Comparison of ENCODE assay signal across 24 mouse cellular contexts in genomic region chr11:87704289-87704688, GRCm38 (mm10). TPM values are rescaled to one million over a fixed set of nuclear protein-coding genes. Genes with fewer than 3 reads are reported as not detected.
A peak's percentile ranks its signal among the peaks of the same experiment; 100 is the strongest.
DNase-seq lines count a peak whose midpoint lies in the region; ATAC-seq and TF ChIP-seq lines count a peak whose summit lies in the region.
"Had no signal": no experiment of that assay in that cellular context is flagged by ENCODE, and none has a peak within 500 bp of the region (broad histone marks: within the 10 kb centered on the region; RNA-seq: fewer than 3 reads in every experiment).

No protein-coding gene starts in this region.

- TF ChIP-seq POLR2A in liver, adult 2 months (IDR thresholded peaks at IDR 0.05; ENCODE audit: extremely low read depth, insufficient read depth, low read length): no peak

- DNase-seq in liver, adult 2 months (ENCODE audit: extremely low read depth, low read depth, low spot score): peak; percentile 94
- no peak for DNase-seq in liver
- DNase-seq in liver, embryonic 13.5 days: no peak
- peak; percentile 81 for DNase-seq in yolk sac, embryonic 10.5 days (ENCODE audit: low spot score)
- DNase-seq in heart, postnatal 10 days: no peak
- DNase-seq in forebrain, embryonic 11.5 days (ENCODE audit: low spot score): no peak
- DNase-seq in frontal cortex, postnatal 14 days (ENCODE audit: low spot score in 2 of 2): no peak
- DNase-seq: adrenal gland, postnatal 14 days; cerebellum, adult 18-20 months; gastrocnemius, postnatal 25 days; heart, postnatal 4 days; right cerebral cortex, postnatal 4 days; thymus, adult 2 months had no signal

- no peak overlapping the region for H3K4me2 ChIP-seq in kidney, embryonic 16.5 days (replicated peaks; ENCODE audit: low read depth, low read length)
- peak overlapping the region; percentile 33 for H3K4me2 ChIP-seq in liver, embryonic 13.5 days
- H3K4me2 ChIP-seq in forebrain, embryonic 11.5 days (ENCODE audit: low read depth, low read length, severe bottlenecking): no peak overlapping the region
- H3K4me2 ChIP-seq: embryonic facial prominence, embryonic 15.5 days; heart, embryonic 12.5 days; lung, embryonic 15.5 days; midbrain, embryonic 13.5 days; neural tube, embryonic 15.5 days had no signal

- no peak overlapping the region for H3K4me3 ChIP-seq in liver, adult 2 months (ENCODE audit: insufficient read depth, low read depth, low read length)
- H3K4me3 ChIP-seq in kidney, embryonic 16.5 days (ENCODE audit: low read length): no peak overlapping the region
- H3K4me3 ChIP-seq in liver, embryonic 13.5 days (replicated peaks): no peak overlapping the region
- no peak overlapping the region for H3K4me3 ChIP-seq in forebrain, embryonic 11.5 days (ENCODE audit: low read depth, low read length)
- H3K4me3 ChIP-seq: embryonic facial prominence, embryonic 15.5 days; forebrain, embryonic 10.5 days; heart, embryonic 12.5 days; layer of hippocampus, adult 2 months; left cerebral cortex, adult 2 months; lung, embryonic 15.5 days; midbrain, embryonic 13.5 days; myocyte; neural tube, embryonic 15.5 days had no signal

- 28% methylated on average over 9 of the region's 9 CpGs for WGBS in liver, adult 2 months
- WGBS in kidney, embryonic 16.5 days: 68% methylated on average over 9 of the region's 9 CpGs
- WGBS in liver, embryonic 13.5 days (ENCODE audit: insufficient replicate concordance): 74% methylated on average over 9 of the region's 9 CpGs
- WGBS in forebrain, embryonic 11.5 days: 92% methylated on average over 9 of the region's 9 CpGs

- H3K36me3 ChIP-seq in liver, adult 2 months (ENCODE audit: control insufficient read depth, insufficient read depth, low read length): no peaks in the 10 kb centered on the region
- no peaks in the 10 kb centered on the region for H3K36me3 ChIP-seq in kidney, embryonic 16.5 days (ENCODE audit: insufficient read depth, low read length)
- H3K36me3 ChIP-seq in liver, embryonic 13.5 days: no peaks in the 10 kb centered on the region
- no peaks in the 10 kb centered on the region for H3K36me3 ChIP-seq in forebrain, embryonic 11.5 days (ENCODE audit: control insufficient read depth, insufficient read depth, low read length)
- H3K36me3 ChIP-seq: embryonic facial prominence, embryonic 15.5 days; forebrain, embryonic 10.5 days; heart, embryonic 12.5 days; lung, embryonic 15.5 days; midbrain, embryonic 13.5 days; neural tube, embryonic 15.5 days had no signal

- 0 out of 2 replicates have a peak, but pooled peaks have one; percentile 51 for ATAC-seq in kidney, embryonic 16.5 days (ENCODE audit: low FRiP score, low TSS enrichment)
- ATAC-seq in liver, embryonic 13.5 days (ENCODE audit: low read depth): no peak
- ATAC-seq in forebrain, embryonic 11.5 days (replicated peaks; ENCODE audit: low FRiP score): no peak
- ATAC-seq: midbrain, embryonic 13.5 days had no signal

- H3K9ac ChIP-seq in liver, adult 2 months (ENCODE audit: low read depth, low read length): peak overlapping the region; percentile 33; the same call in 1 of the 2 replicates
- no peak overlapping the region for H3K9ac ChIP-seq in kidney, embryonic 16.5 days (replicated peaks; ENCODE audit: low read length)
- peak overlapping the region; percentile 50; the same call in 1 of the 2 replicates for H3K9ac ChIP-seq in liver, embryonic 13.5 days
- H3K9ac ChIP-seq in forebrain, embryonic 11.5 days (ENCODE audit: low read length): no peak overlapping the region
- H3K9ac ChIP-seq: embryonic facial prominence, embryonic 15.5 days; heart, embryonic 12.5 days; lung, embryonic 15.5 days; midbrain, embryonic 13.5 days; neural tube, embryonic 15.5 days had no signal

- no peak for TF ChIP-seq CTCF in liver, adult 2 months (IDR thresholded peaks at IDR 0.05; ENCODE audit: low read depth, low read length)

- peaks cover 19% of the 10 kb centered on the region; the same call in 1 of the 2 replicates for H3K79me2 ChIP-seq in liver, adult 2 months (ENCODE audit: control insufficient read depth, insufficient read depth, low read length)

- H3K4me1 ChIP-seq in liver, adult 2 months (ENCODE audit: control insufficient read depth, insufficient read depth, low read length): peaks cover 37% of the 10 kb centered on the region
- H3K4me1 ChIP-seq in kidney, embryonic 16.5 days (ENCODE audit: insufficient read depth, low read length): peaks cover 4% of the 10 kb centered on the region; the same call in 1 of the 2 replicates
- H3K4me1 ChIP-seq in liver, embryonic 13.5 days (replicated peaks): peaks cover 95% of the 10 kb centered on the region
- no peaks in the 10 kb centered on the region for H3K4me1 ChIP-seq in forebrain, embryonic 11.5 days (replicated peaks; ENCODE audit: control insufficient read depth, insufficient read depth, low read length)
- H3K4me1 ChIP-seq: heart, embryonic 12.5 days; midbrain, embryonic 13.5 days; neural tube, embryonic 15.5 days had no signal

- no peaks in the 10 kb centered on the region for H3K27me3 ChIP-seq in liver, adult 2 months (ENCODE audit: control insufficient read depth, insufficient read depth, low read length)
- H3K27me3 ChIP-seq in kidney, embryonic 16.5 days (ENCODE audit: insufficient read depth, low read length): no peaks in the 10 kb centered on the region
- H3K27me3 ChIP-seq in liver, embryonic 13.5 days: no peaks in the 10 kb centered on the region
- no peaks in the 10 kb centered on the region for H3K27me3 ChIP-seq in forebrain, embryonic 11.5 days (ENCODE audit: control insufficient read depth, insufficient read depth, low read length)
- H3K27me3 ChIP-seq: embryonic facial prominence, embryonic 15.5 days; lung, embryonic 15.5 days; neural tube, embryonic 15.5 days had no signal

- intact Hi-C loops in heart, postnatal 10 days (cut with DNase I): no loop called here

- peak overlapping the region; percentile 64 for H3K27ac ChIP-seq in liver, adult 2 months (replicated peaks; ENCODE audit: insufficient read depth, low read depth, low read length)
- H3K27ac ChIP-seq in kidney, embryonic 16.5 days (ENCODE audit: low read length): 0 out of 2 replicates have a peak overlapping the region, but pooled peaks have one; percentile 52
- H3K27ac ChIP-seq in liver, embryonic 13.5 days: peak overlapping the region; percentile 76
- no peak overlapping the region for H3K27ac ChIP-seq in forebrain, embryonic 11.5 days (ENCODE audit: low read depth, low read length)
- H3K27ac ChIP-seq: embryonic facial prominence, embryonic 15.5 days; forebrain, embryonic 10.5 days; layer of hippocampus, adult 2 months; left cerebral cortex, adult 2 months; lung, embryonic 15.5 days; midbrain, embryonic 13.5 days; neural tube, embryonic 15.5 days had no signal

- no peaks in the 10 kb centered on the region for H3K9me3 ChIP-seq in kidney, embryonic 16.5 days (ENCODE audit: low read length)
- H3K9me3 ChIP-seq in liver, embryonic 13.5 days (replicated peaks): no peaks in the 10 kb centered on the region
- no peaks in the 10 kb centered on the region for H3K9me3 ChIP-seq in forebrain, embryonic 11.5 days (ENCODE audit: control insufficient read depth, low read length)
- H3K9me3 ChIP-seq: embryonic facial prominence, embryonic 15.5 days; forebrain, embryonic 10.5 days; heart, embryonic 12.5 days; lung, embryonic 15.5 days; midbrain, embryonic 13.5 days; neural tube, embryonic 15.5 days had no signal

RNA-seq across cellular contexts. Expression of gene Supt4a, which starts 33.1 kb away (rescaled TPM):
- total RNA-seq in liver, adult 2 months (2014; rRNA removed): 59.9 and 63.8 TPM in 2 replicates
- 41.9 and 46.5 TPM in 2 replicates for polyA plus RNA-seq in liver, adult 2 months (2012; rRNA removed)
- polyA plus RNA-seq in kidney, embryonic 16.5 days (2015; fragmentation: Nextera tagmentation; extraction: Ambion mirVana): 156 and 161 TPM in 2 replicates
- 219 and 233 TPM in 2 replicates for polyA plus RNA-seq in liver, embryonic 13.5 days (2015; fragmentation: Nextera tagmentation; extraction: Ambion mirVana)
- total RNA-seq in heart, postnatal 10 days (2021): 10 to 100 TPM; 50.5 to 56.9 TPM
- 132 and 133 TPM in 2 replicates for polyA plus RNA-seq in forebrain, embryonic 11.5 days (2014; fragmentation: Nextera tagmentation; extraction: Ambion mirVana)

RNA-seq across cellular contexts. Expression of gene Rnf43, which starts 41.8 kb away (rescaled TPM):
- total RNA-seq in liver, adult 2 months (2014; rRNA removed): 13.2 and 14.1 TPM in 2 replicates
- polyA plus RNA-seq in liver, adult 2 months (2012; rRNA removed): 19.3 and 19.5 TPM in 2 replicates
- 7.2 and 8.0 TPM in 2 replicates for polyA plus RNA-seq in kidney, embryonic 16.5 days (2015; fragmentation: Nextera tagmentation; extraction: Ambion mirVana)
- 3.8 and 5.5 TPM in 2 replicates for polyA plus RNA-seq in liver, embryonic 13.5 days (2015; fragmentation: Nextera tagmentation; extraction: Ambion mirVana)
- total RNA-seq in heart, postnatal 10 days (2021): under 1 TPM; 0.34 to 0.40 TPM
- polyA plus RNA-seq in forebrain, embryonic 11.5 days (2014; fragmentation: Nextera tagmentation; extraction: Ambion mirVana): 1.5 and 1.9 TPM in 2 replicates
- polyA plus RNA-seq: C2C12, myocyte had no signal

RNA-seq across cellular contexts. Expression of gene Tspoap1, which starts 56.1 kb away (rescaled TPM):
- 0.09 and 1.1 TPM in 2 replicates for total RNA-seq in liver, adult 2 months (2014; rRNA removed)
- 0.26 and 0.37 TPM in 2 replicates for polyA plus RNA-seq in liver, adult 2 months (2012; rRNA removed)
- 4.7 and 5.6 TPM in 2 replicates for polyA plus RNA-seq in kidney, embryonic 16.5 days (2015; fragmentation: Nextera tagmentation; extraction: Ambion mirVana)
- polyA plus RNA-seq in liver, embryonic 13.5 days (2015; fragmentation: Nextera tagmentation; extraction: Ambion mirVana): 2.7 and 3.1 TPM in 2 replicates
- total RNA-seq in heart, postnatal 10 days (2021): under 1 TPM; 0.15 to 0.31 TPM
- 18.8 and 19.9 TPM in 2 replicates for polyA plus RNA-seq in forebrain, embryonic 11.5 days (2014; fragmentation: Nextera tagmentation; extraction: Ambion mirVana)
- polyA plus RNA-seq: C2C12 had no signal

Comparison
In these comparisons a context has a peak if more than half of its experiments do, and no peak if none do; other contexts are left out.
1. DNase-seq: peak in liver, adult 2 months (single experiment) and yolk sac, embryonic 10.5 days (single experiment); none in liver (single experiment), liver, embryonic 13.5 days (single experiment), heart, postnatal 10 days (0 of 2), forebrain, embryonic 11.5 days (single experiment) and frontal cortex, postnatal 14 days (0 of 2).
2. H3K9ac ChIP-seq: peak in liver, adult 2 months (single experiment) and liver, embryonic 13.5 days (single experiment); none in kidney, embryonic 16.5 days (single experiment) and forebrain, embryonic 11.5 days (single experiment).